Mouse (Mus musculus) forebrain, postnatal 0 days (tissue): ENCODE data around the gene Usp40. TPM values are rescaled to one million over a fixed set of nuclear protein-coding genes. Genes with fewer than 3 reads are reported as not detected.
A peak's percentile ranks its signal among the peaks of the same experiment; 100 is the strongest.
"Not testable (repeated sequence)": the region's sequence is repeated elsewhere in the genome, so short reads cannot be mapped to it uniquely, and the experiment has no call there.

Experiments
- ATAC-seq: fragments of 200-750 bp; cut with Nextera tagmentation; 2 replicates; pipeline ENCODE4 v1.8.0; 2017; ENCODE audit warnings: mild to moderate bottlenecking, moderate library complexity
- DNase-seq: peaks from one replicate; pipeline ENCODE4 v3.0.0-alpha.2; 2015
- H3K27ac ChIP-seq: fragments of 300-500 bp; sonication (generic); 2 replicates; pipeline ENCODE4 v1.5.1; 2014; ENCODE audit warnings: low read depth, mild to moderate bottlenecking, antibody characterized with exemption, low read length, moderate library complexity, mixed read lengths
- H3K27me3 ChIP-seq: fragments of 300-500 bp; sonication (generic); 2 replicates; pipeline ENCODE4 v1.6.1; 2014; ENCODE audit warnings: mild to moderate bottlenecking, low read length, mixed read lengths; ENCODE audit not compliant: insufficient read depth
- H3K36me3 ChIP-seq: fragments of 300-500 bp; sonication (generic); 2 replicates; pipeline ENCODE4 v1.6.1; 2014; ENCODE audit warnings: mild to moderate bottlenecking, moderate library complexity; ENCODE audit not compliant: insufficient read depth
- H3K4me1 ChIP-seq: fragments of 300-500 bp; sonication (generic); 2 replicates; pipeline ENCODE4 v1.6.1; 2014; ENCODE audit warnings: antibody characterized with exemption; ENCODE audit not compliant: insufficient read depth
- H3K4me2 ChIP-seq: fragments of 300-500 bp; sonication (generic); 2 replicates; pipeline ENCODE4 v1.6.1; 2014; ENCODE audit warnings: low read depth, mild to moderate bottlenecking, moderate library complexity
- H3K4me3 ChIP-seq: fragments of 300-500 bp; sonication (generic); 2 replicates; pipeline ENCODE4 v1.5.1; 2014; ENCODE audit warnings: low read depth, low read length, mixed read lengths
- H3K9ac ChIP-seq: fragments of 300-500 bp; sonication (generic); 2 replicates; pipeline ENCODE4 v1.6.1; 2014; ENCODE audit warnings: mild to moderate bottlenecking
- H3K9me3 ChIP-seq: fragments of 300-500 bp; sonication (generic); 2 replicates; pipeline ENCODE4 v1.6.1; 2016; ENCODE audit warnings: low read length
- CTCF ChIP-seq: sonication (generic); IDR thresholded peaks from 2 replicates; pipeline ENCODE4 v1.5.1; 2016; ENCODE audit warnings: antibody characterized with exemption, control low read depth, low read depth
- WGBS: fragments of 180-500 bp; shearing (Covaris S2); extraction: QIAGEN DNeasy Blood & Tissue Kit; methylation state at CpG from one replicate; pipeline ENCODE4 v1.1.7; 2014; 5-methylcytosine and 5-hydroxymethylcytosine counted together
- polyA plus RNA-seq: library from polyadenylated mRNA; unstranded; fragments of >200 nt; fragmentation: Nextera tagmentation; extraction: Ambion mirVana; gene quantifications from 2 replicates; pipeline ENCODE4 v1.2.1, GENCODE M21; 2015
- total RNA-seq: library from RNA; depleted of rRNA; stranded (reverse); fragments of >200 nt; gene quantifications from 2 replicates; pipeline ENCODE4 v1.2.3, GENCODE M21; 2014; rRNA removed

Gene Usp40
- total RNA-seq (15.4 and 19.0 TPM in 2 replicates), polyA plus RNA-seq (5.1 and 8.0 TPM in 2 replicates)

- DNase-seq (peak; percentile 89), ATAC-seq (peak; percentile 98)
- H3K9me3 ChIP-seq = no peaks in the 10 kb centered on the region
- 0 out of 2 replicates have a peak, but pooled peaks cover 4% of the 10 kb centered on the region for H3K4me1 ChIP-seq
- peak within 1 kb of the TSS; percentile 84 for H3K9ac ChIP-seq
- WGBS = 2% methylated on average over 44 of the region's 45 CpGs
- H3K4me3 ChIP-seq = peak within 1 kb of the TSS; percentile 70
- H3K36me3 ChIP-seq = peaks cover 9% of the 10 kb centered on the region
- H3K27ac ChIP-seq = peak within 1 kb of the TSS; percentile 90
- H3K4me2 ChIP-seq = peak within 1 kb of the TSS; percentile 57
- TF ChIP-seq CTCF = no peak
- H3K27me3 ChIP-seq = no peaks in the 10 kb centered on the region
Measured at GRCm38 (mm10) chr1:88008211-88008697, at the start of gene Usp40. TSS of gene Usp40 (minus strand) at chr1:88008551.

DNA sequence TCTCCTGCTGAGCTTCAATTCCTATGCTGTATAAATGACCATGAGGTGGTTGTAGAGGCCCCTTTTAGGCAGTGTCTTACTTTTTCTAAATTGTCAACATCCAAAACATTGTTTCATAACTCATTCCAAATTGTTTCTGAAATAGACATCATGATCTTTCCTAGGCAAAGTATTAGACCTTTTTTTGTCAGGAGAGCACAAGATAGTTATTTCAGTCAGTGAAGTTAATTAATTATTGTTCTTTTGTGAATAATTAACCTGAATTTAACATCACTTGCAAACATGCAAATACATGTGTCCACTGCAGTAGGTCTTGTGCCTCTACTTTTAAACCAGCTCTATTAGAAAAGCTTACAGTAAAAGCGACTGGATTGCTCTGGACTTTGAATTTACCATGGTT, 46.7 kb upstream of the Usp40 start, which contains the start of gene Ugt1a10:
Gene Ugt1a10 (plus strand): TSS at position 301 of the 400 bp plus-strand sequence.
- Histone ChIP-seq H3K27ac (no peak within 1 kb of the TSS), H3K36me3 (no peaks in the 10 kb centered on the region), H3K4me2 (no peak within 1 kb of the TSS), H3K9me3 (no peaks in the 10 kb centered on the region), H3K4me1 (no peaks in the 10 kb centered on the region), H3K27me3 (no peaks in the 10 kb centered on the region), H3K9ac (no peak within 1 kb of the TSS), H3K4me3 (no peak within 1 kb of the TSS)
- ATAC-seq (no peak), DNase-seq (no peak)
- no peak for TF ChIP-seq CTCF
- WGBS = 85% methylated on average over 1 of the region's 1 CpGs

- 86% methylated on average over 2 of the region's 2 CpGs for WGBS
- H3K4me2 ChIP-seq, H3K27ac ChIP-seq, H3K9ac ChIP-seq, H3K9me3 ChIP-seq, H3K36me3 ChIP-seq, H3K4me3 ChIP-seq, ATAC-seq, H3K4me1 ChIP-seq, DNase-seq, H3K27me3 ChIP-seq: not testable (repeated sequence)
Measured at GRCm38 (mm10) chr1:88047408-88047807, 39.1 kb upstream of the Usp40 start.

- not testable (repeated sequence) for H3K4me3 ChIP-seq, H3K36me3 ChIP-seq, H3K27ac ChIP-seq, H3K9me3 ChIP-seq, H3K27me3 ChIP-seq, H3K4me2 ChIP-seq, DNase-seq, H3K9ac ChIP-seq, H3K4me1 ChIP-seq, ATAC-seq
- WGBS = 66% methylated on average over 3 of the region's 5 CpGs
Measured at GRCm38 (mm10) chr1:88044832-88045437, 36.6 kb upstream of the Usp40 start.

DNA sequence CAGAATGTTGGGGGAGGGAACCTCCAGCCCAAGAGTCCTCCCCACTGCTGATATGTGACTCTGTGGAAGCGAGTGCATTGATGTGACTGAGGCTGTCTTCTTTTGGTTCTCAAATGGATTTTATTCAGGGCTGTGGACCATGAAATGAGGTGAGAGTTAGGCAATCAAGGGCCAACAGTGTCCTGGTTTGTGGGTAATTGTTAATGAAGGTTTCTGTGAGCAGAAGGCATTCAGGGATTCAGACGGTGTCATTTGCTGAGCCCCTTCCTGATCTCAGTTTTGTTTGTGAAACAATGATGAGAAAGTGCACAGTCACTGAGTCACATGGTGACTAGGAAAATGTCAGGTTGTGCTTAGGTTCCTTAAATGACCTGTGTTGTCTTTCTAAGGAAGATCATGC, 34.7 kb upstream of the Usp40 start:
- H3K4me3 ChIP-seq, ATAC-seq, H3K27me3 ChIP-seq, H3K4me1 ChIP-seq, H3K9ac ChIP-seq, H3K36me3 ChIP-seq, DNase-seq, H3K27ac ChIP-seq, H3K4me2 ChIP-seq, H3K9me3 ChIP-seq: not testable (repeated sequence)
- 28% methylated on average over 1 of the region's 2 CpGs for WGBS

DNA sequence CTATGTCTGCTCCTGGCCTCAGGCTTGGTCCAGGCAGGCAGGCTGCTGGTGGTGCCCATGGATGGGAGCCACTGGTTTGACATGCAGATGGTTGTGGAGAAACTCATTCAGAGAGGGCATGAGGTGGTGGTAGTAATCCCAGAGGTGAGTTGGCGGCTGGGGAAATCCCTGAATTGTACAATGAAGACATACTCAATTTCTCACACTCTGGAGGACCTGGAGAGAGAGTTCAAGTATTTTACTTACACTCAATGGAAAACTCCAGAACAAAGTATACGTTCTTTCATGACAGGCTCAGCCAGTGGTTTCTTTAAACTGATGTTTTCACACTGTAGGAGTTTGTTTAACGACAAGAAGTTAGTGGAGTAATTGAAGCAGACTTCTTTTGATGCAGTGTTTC, 16.9 kb upstream of the Usp40 start:
- H3K9ac ChIP-seq, H3K4me3 ChIP-seq, H3K4me2 ChIP-seq, ATAC-seq, H3K27me3 ChIP-seq, H3K36me3 ChIP-seq, H3K9me3 ChIP-seq, H3K27ac ChIP-seq, DNase-seq, H3K4me1 ChIP-seq: not testable (repeated sequence)
- 58% methylated on average over 3 of the region's 3 CpGs for WGBS

GRCm38 (mm10) chr1:88015371-88015770, 7.0 kb upstream of the Usp40 start:
- Histone ChIP-seq H3K4me1 (no peaks in the 10 kb centered on the region), H3K9me3 (no peaks in the 10 kb centered on the region), H3K4me2 (no peak overlapping the region), H3K36me3 (no peaks in the 10 kb centered on the region), H3K4me3 (no peak overlapping the region), H3K27ac (no peak overlapping the region), H3K27me3 (no peaks in the 10 kb centered on the region), H3K9ac (no peak overlapping the region)
- no peak for DNase-seq
- WGBS = 90% methylated on average over 6 of the region's 6 CpGs
- TF ChIP-seq CTCF = no peak
- no peak for ATAC-seq
